Mouse (Mus musculus): ENCODE results near the gene Msrb1.

Gene Msrb1

GRCm38 (mm10) chr17:24775173-24775572 is 38.7 kb downstream of the Msrb1 start:
- in situ Hi-C loops (cut with MboI; ENCODE audit: low pct_unique_long_range_greater_than_20kb in 1 of 2, low sequenced_read_pairs in 2 of 2, unreplicated experiment in 1 of 2), result no loop called here

GRCm38 (mm10) chr17:24777073-24777472 is 40.6 kb downstream of the Msrb1 start:
- in situ Hi-C loops (cut with MboI; ENCODE audit: low pct_unique_long_range_greater_than_20kb in 1 of 2, low sequenced_read_pairs in 2 of 2, unreplicated experiment in 1 of 2), result no loop called here

GRCm38 (mm10) chr17:24780821-24781220 is 44.4 kb downstream of the Msrb1 start:
- in situ Hi-C loops (cut with MboI; ENCODE audit: low pct_unique_long_range_greater_than_20kb in 1 of 2, low sequenced_read_pairs in 2 of 2, unreplicated experiment in 1 of 2), result no loop called here

GRCm38 (mm10) chr17:24792190-24792589 is 55.7 kb downstream of the Msrb1 start:
- in situ Hi-C loops (cut with MboI; ENCODE audit: low pct_unique_long_range_greater_than_20kb in 1 of 2, low sequenced_read_pairs in 2 of 2, unreplicated experiment in 1 of 2), result no loop called here
